ENCODE assay signal across 8 mouse cellular contexts in the genomic region with DNA sequence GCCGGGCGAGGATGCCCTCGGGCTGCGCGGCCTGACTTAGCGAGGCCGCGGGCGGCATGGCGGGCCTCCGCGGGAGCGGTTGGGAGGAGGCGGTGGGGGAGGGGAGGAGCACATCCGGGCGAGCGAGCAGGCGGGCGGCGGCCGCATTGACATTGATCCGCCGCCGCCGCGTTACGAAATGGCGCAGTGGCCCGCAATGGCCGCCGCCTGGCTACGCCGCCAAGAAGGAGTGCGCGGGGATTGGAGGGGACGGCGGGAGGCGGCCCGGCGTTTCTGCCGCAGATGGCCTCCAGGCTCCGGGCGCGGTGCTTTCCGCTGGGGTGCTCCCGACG. TPM values are rescaled to one million over a fixed set of nuclear protein-coding genes. Genes with fewer than 3 reads are reported as not detected.
DNase-seq lines count a peak whose midpoint lies in the region; ATAC-seq lines count a peak whose summit lies in the region.

No protein-coding gene starts in this region.

- peaks cover 27% of the 10 kb centered on the region for H3K4me1 ChIP-seq in hindbrain, embryonic 13.5 days (replicated peaks)

- no peaks in the 10 kb centered on the region for H3K9me3 ChIP-seq in hindbrain, embryonic 13.5 days

- peak overlapping the region; percentile 87 for H3K4me2 ChIP-seq in hindbrain, embryonic 13.5 days

- peak overlapping the region; percentile 86 for H3K4me3 ChIP-seq in hindbrain, embryonic 13.5 days

- H3K27me3 ChIP-seq in hindbrain, embryonic 13.5 days, result no peaks in the 10 kb centered on the region

- ATAC-seq in hindbrain, embryonic 13.5 days (ENCODE audit: low FRiP score), result peak; percentile 74

- peak; percentile 94 for DNase-seq in NIH3T3 (ENCODE audit: low read depth)
- DNase-seq in cerebellum, postnatal 14 days, result peak; percentile 97 to 99
- peak; percentile 77 to 90 for DNase-seq in frontal cortex, postnatal 14 days (ENCODE audit: low spot score in 2 of 2)
- peak; percentile 88 to 92 for DNase-seq in layer of hippocampus, postnatal 36 days
- peak; percentile 93 for DNase-seq in lung, postnatal 25 days (ENCODE audit: low spot score)
- DNase-seq in retina, adult 2 months (ENCODE audit: low read depth, low spot score), result peak; percentile 73
- peak; percentile 94 for DNase-seq in thymus, postnatal 25 days

- H3K27ac ChIP-seq in hindbrain, embryonic 13.5 days, result peak overlapping the region; percentile 99

- peak overlapping the region; percentile 97 for H3K9ac ChIP-seq in hindbrain, embryonic 13.5 days

- 0% methylated on average over 38 of the region's 47 CpGs for WGBS in hindbrain, embryonic 13.5 days

- H3K36me3 ChIP-seq in hindbrain, embryonic 13.5 days, result peaks cover 22% of the 10 kb centered on the region

RNA-seq across cellular contexts. Expression of a gene that starts 0.5 kb away (rescaled TPM):
- polyA plus RNA-seq in hindbrain, embryonic 13.5 days (2015; fragmentation: Nextera tagmentation; extraction: Ambion mirVana), result 235 and 246 TPM in 2 replicates
- 100 to 1,000 TPM; 319 to 330 TPM for total RNA-seq in layer of hippocampus, postnatal 36 days (2021)

RNA-seq across cellular contexts. Expression of a gene that starts 44.8 kb away (rescaled TPM):
- polyA plus RNA-seq in hindbrain, embryonic 13.5 days (2015; fragmentation: Nextera tagmentation; extraction: Ambion mirVana), result 12.9 and 13.6 TPM in 2 replicates
- 10 to 100 TPM; 11.4 to 13.5 TPM for total RNA-seq in layer of hippocampus, postnatal 36 days (2021)

Comparison
In these comparisons a context has a peak if more than half of its experiments do, and no peak if none do; other contexts are left out.
1. Peak in every context shown above with its lines: DNase-seq, ATAC-seq, H3K4me3 ChIP-seq and H3K27ac ChIP-seq.